Comparison of ENCODE assay signal across 14 mouse cellular contexts in the genomic region with DNA sequence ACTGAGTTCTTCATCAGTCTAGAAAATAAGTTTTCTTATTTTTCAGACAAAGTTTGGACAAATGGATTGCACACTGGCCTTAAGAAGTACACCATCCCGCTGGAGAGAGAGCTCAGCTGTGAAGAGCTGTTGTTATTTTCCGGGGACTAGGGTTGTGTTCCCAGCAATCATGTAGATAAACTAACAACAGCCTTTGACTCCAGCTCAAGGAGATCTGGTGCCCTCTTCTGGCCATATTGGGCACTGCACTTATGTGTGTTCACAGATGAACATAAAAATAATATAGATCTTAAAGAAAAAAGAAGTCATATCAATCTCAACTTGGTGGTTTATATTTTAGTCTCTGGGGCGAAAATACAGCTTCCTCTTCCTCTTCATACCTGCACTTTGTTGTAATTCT.
DNase-seq lines count a peak whose midpoint lies in the region; ATAC-seq and TF ChIP-seq lines count a peak whose summit lies in the region.
"Had no signal": no experiment of that assay in that cellular context is flagged by ENCODE, and none has a peak within 500 bp of the region (broad histone marks: within the 10 kb centered on the region; RNA-seq: fewer than 3 reads in every experiment).

No protein-coding gene starts in this region.

- no peak overlapping the region for H3K27ac ChIP-seq in forebrain, postnatal 0 days (ENCODE audit: low read depth, low read length)
- H3K27ac ChIP-seq in forebrain, embryonic 15.5 days (replicated peaks) = no peak overlapping the region
- no peak overlapping the region for H3K27ac ChIP-seq in kidney, embryonic 16.5 days (ENCODE audit: low read length)
- H3K27ac ChIP-seq: embryonic facial prominence, embryonic 15.5 days; intestine, embryonic 15.5 days had no signal

- DNase-seq in forebrain, postnatal 0 days = no peak
- DNase-seq in kidney, postnatal 4 days = peak; percentile 17 to 24
- peak; percentile 11 for DNase-seq in right cerebral cortex, postnatal 4 days
- no peak for DNase-seq in right cerebral cortex, postnatal 10 days (ENCODE audit: low spot score in 2 of 2)
- peak; percentile 53 for DNase-seq in testis, postnatal 10 days (ENCODE audit: low spot score)
- DNase-seq in retina, embryonic 14.5 days (ENCODE audit: low spot score) = no peak
- DNase-seq: heart, postnatal 10 days; thymus, postnatal 36 days had no signal

- no peaks in the 10 kb centered on the region for H3K4me1 ChIP-seq in forebrain, postnatal 0 days (ENCODE audit: insufficient read depth)
- H3K4me1 ChIP-seq in forebrain, embryonic 15.5 days = no peaks in the 10 kb centered on the region
- H3K4me1 ChIP-seq in kidney, embryonic 16.5 days (ENCODE audit: insufficient read depth, low read length) = no peaks in the 10 kb centered on the region
- H3K4me1 ChIP-seq: embryonic facial prominence, embryonic 15.5 days; intestine, embryonic 15.5 days had no signal

- H3K9ac ChIP-seq in forebrain, postnatal 0 days = no peak overlapping the region
- H3K9ac ChIP-seq in forebrain, embryonic 15.5 days (replicated peaks) = no peak overlapping the region
- H3K9ac ChIP-seq in kidney, embryonic 16.5 days (replicated peaks; ENCODE audit: low read length) = no peak overlapping the region
- H3K9ac ChIP-seq: embryonic facial prominence, embryonic 15.5 days; intestine, embryonic 15.5 days had no signal

- peak; percentile 42 for TF ChIP-seq CTCF in forebrain, postnatal 0 days (IDR thresholded peaks at IDR 0.05; ENCODE audit: low read depth)

- peaks cover 5% of the 10 kb centered on the region; the same call in 1 of the 2 replicates for H3K9me3 ChIP-seq in forebrain, postnatal 0 days (ENCODE audit: low read length)
- H3K9me3 ChIP-seq in forebrain, embryonic 15.5 days = peaks cover 5% of the 10 kb centered on the region; the same call in 1 of the 2 replicates
- H3K9me3 ChIP-seq in kidney, embryonic 16.5 days (ENCODE audit: low read length) = peaks cover 6% of the 10 kb centered on the region
- H3K9me3 ChIP-seq: embryonic facial prominence, embryonic 15.5 days; intestine, embryonic 15.5 days had no signal

- no peaks in the 10 kb centered on the region for H3K36me3 ChIP-seq in forebrain, postnatal 0 days (ENCODE audit: insufficient read depth)
- H3K36me3 ChIP-seq in forebrain, embryonic 15.5 days = no peaks in the 10 kb centered on the region
- H3K36me3 ChIP-seq in kidney, embryonic 16.5 days (ENCODE audit: insufficient read depth, low read length) = no peaks in the 10 kb centered on the region
- H3K36me3 ChIP-seq: embryonic facial prominence, embryonic 15.5 days; intestine, embryonic 15.5 days had no signal

- WGBS in forebrain, postnatal 0 days = 94% methylated on average over 3 of the region's 3 CpGs
- 89% methylated on average over 3 of the region's 3 CpGs for WGBS in forebrain, embryonic 15.5 days
- 93% methylated on average over 3 of the region's 3 CpGs for WGBS in kidney, embryonic 16.5 days

- H3K27me3 ChIP-seq in forebrain, postnatal 0 days (ENCODE audit: insufficient read depth, low read length) = no peaks in the 10 kb centered on the region
- H3K27me3 ChIP-seq in forebrain, embryonic 15.5 days = no peaks in the 10 kb centered on the region
- no peaks in the 10 kb centered on the region for H3K27me3 ChIP-seq in kidney, embryonic 16.5 days (ENCODE audit: insufficient read depth, low read length)
- H3K27me3 ChIP-seq: embryonic facial prominence, embryonic 15.5 days; intestine, embryonic 15.5 days had no signal

- no peak overlapping the region for H3K4me2 ChIP-seq in forebrain, postnatal 0 days (ENCODE audit: low read depth)
- no peak overlapping the region for H3K4me2 ChIP-seq in forebrain, embryonic 15.5 days (replicated peaks)
- no peak overlapping the region for H3K4me2 ChIP-seq in kidney, embryonic 16.5 days (replicated peaks; ENCODE audit: low read depth, low read length)
- H3K4me2 ChIP-seq: embryonic facial prominence, embryonic 15.5 days had no signal

- no peak overlapping the region for H3K4me3 ChIP-seq in forebrain, postnatal 0 days (ENCODE audit: low read depth, low read length)
- no peak overlapping the region for H3K4me3 ChIP-seq in forebrain, embryonic 15.5 days
- no peak overlapping the region for H3K4me3 ChIP-seq in kidney, embryonic 16.5 days (ENCODE audit: low read length)
- H3K4me3 ChIP-seq: embryonic facial prominence, embryonic 15.5 days; intestine, embryonic 15.5 days; myocyte had no signal

- no peak for ATAC-seq in forebrain, postnatal 0 days
- ATAC-seq in forebrain, embryonic 15.5 days (replicated peaks) = no peak
- ATAC-seq in kidney, embryonic 16.5 days (ENCODE audit: low FRiP score, low TSS enrichment) = no peak
- ATAC-seq: forebrain, embryonic 16.5 days; intestine, embryonic 15.5 days had no signal

Comparison
In these comparisons a context has a peak if more than half of its experiments do, and no peak if none do; other contexts are left out.
1. DNase-seq: peak in kidney, postnatal 4 days (2 of 2), right cerebral cortex, postnatal 4 days (single experiment) and testis, postnatal 10 days (single experiment); none in forebrain, postnatal 0 days (single experiment), right cerebral cortex, postnatal 10 days (0 of 2) and retina, embryonic 14.5 days (single experiment).